Mouse (Mus musculus): ENCODE measurements around the gene Retreg2. TPM values are rescaled to one million over a fixed set of nuclear protein-coding genes. Genes with fewer than 3 reads are reported as not detected.
A peak's percentile ranks its signal among the peaks of the same experiment; 100 is the strongest.

The Retreg2 gene
- total and polyA plus RNA-seq, 2 experiments = 77.6 to 284 TPM

- Histone ChIP-seq H3K27ac (replicated peaks; ENCODE audit: insufficient read depth, low read depth, low read length) (peak within 1 kb of the TSS; percentile 93), H3K4me1 (ENCODE audit: control insufficient read depth, insufficient read depth, low read length) (peaks cover 13% of the 10 kb centered on the region), H3K79me2 (ENCODE audit: control insufficient read depth, insufficient read depth, low read length) (peaks cover 16% of the 10 kb centered on the region; the same call in 1 of the 2 replicates), H3K27me3 (ENCODE audit: control insufficient read depth, insufficient read depth, low read length) (no peaks in the 10 kb centered on the region), H3K9ac (ENCODE audit: low read depth, low read length) (peak within 1 kb of the TSS; percentile 93), H3K36me3 (ENCODE audit: control insufficient read depth, insufficient read depth, low read length) (peaks cover 30% of the 10 kb centered on the region), H3K4me3 (ENCODE audit: insufficient read depth, low read depth, low read length) (peak within 1 kb of the TSS; percentile 87)
- DNase-seq (ENCODE audit: extremely low read depth, low read depth, low spot score) = peak; percentile 97
- TF ChIP-seq CTCF (IDR thresholded peaks at IDR 0.05; ENCODE audit: low read depth, low read length) = no peak
- TF ChIP-seq POLR2A (IDR thresholded peaks at IDR 0.05; ENCODE audit: extremely low read depth, insufficient read depth, low read length) = peak; percentile 70
- WGBS = under 1% methylated on average over 56 of the region's 56 CpGs
Observed at GRCm38 (mm10) chr1:75191622-75192402, 49.2 kb downstream of the Retreg2 start, which contains the start of the genes Ankzf1 and Atg9a. Ankzf1 (plus strand) TSS chr1:75192151. Atg9a (minus strand) TSS chr1:75192196.

GRCm38 (mm10) chr1:75192452-75192851 is 49.9 kb downstream of the Retreg2 start:
- Histone ChIP-seq H3K9ac (ENCODE audit: low read depth, low read length) (peak overlapping the region; percentile 89), H3K4me3 (ENCODE audit: insufficient read depth, low read depth, low read length) (peak overlapping the region; percentile 86), H3K4me1 (ENCODE audit: control insufficient read depth, insufficient read depth, low read length) (peaks cover 13% of the 10 kb centered on the region), H3K27ac (replicated peaks; ENCODE audit: insufficient read depth, low read depth, low read length) (peak overlapping the region; percentile 93), H3K79me2 (ENCODE audit: control insufficient read depth, insufficient read depth, low read length) (peaks cover 16% of the 10 kb centered on the region; the same call in 1 of the 2 replicates), H3K36me3 (ENCODE audit: control insufficient read depth, insufficient read depth, low read length) (peaks cover 34% of the 10 kb centered on the region), H3K27me3 (ENCODE audit: control insufficient read depth, insufficient read depth, low read length) (no peaks in the 10 kb centered on the region)
- TF ChIP-seq CTCF (IDR thresholded peaks at IDR 0.05; ENCODE audit: low read depth, low read length) (no peak), POLR2A (IDR thresholded peaks at IDR 0.05; ENCODE audit: extremely low read depth, insufficient read depth, low read length) (0 out of 2 replicates have a peak, but pooled peaks have one; percentile 29)
- peak; percentile 81 for DNase-seq (ENCODE audit: extremely low read depth, low read depth, low spot score)
- under 1% methylated on average over 19 of the region's 19 CpGs for WGBS

Other genes with a start within 250 kb of the Retreg2 start
- not detected in 2 replicates for gene Cryba2, start 249.6 kb upstream of the Retreg2 start, total RNA-seq (2014; rRNA removed)
- not detected in 2 replicates for gene Cryba2, start 249.6 kb upstream of the Retreg2 start, polyA plus RNA-seq (2012; rRNA removed)
- not detected in 2 replicates for gene Cfap65, start 207.2 kb upstream of the Retreg2 start, total RNA-seq (2014; rRNA removed)
- not detected in 2 replicates for gene Cfap65, start 207.2 kb upstream of the Retreg2 start, polyA plus RNA-seq (2012; rRNA removed)
- gene Ihh, start 191.1 kb upstream of the Retreg2 start, total RNA-seq (2014; rRNA removed) = 0.55 and 0.87 TPM in 2 replicates
- gene Ihh, start 191.1 kb upstream of the Retreg2 start, polyA plus RNA-seq (2012; rRNA removed) = 1.4 and 3.5 TPM in 2 replicates
- 1.1 and 1.9 TPM in 2 replicates for gene Nhej1, start 17.6 kb upstream of the Retreg2 start, total RNA-seq (2014; rRNA removed)
- 1.6 and 2.2 TPM in 2 replicates for gene Nhej1, start 17.6 kb upstream of the Retreg2 start, polyA plus RNA-seq (2012; rRNA removed)
- 0.20 TPM in 1 of 2 replicates, not detected in the other for gene Slc23a3, start 8.9 kb upstream of the Retreg2 start, total RNA-seq (2014; rRNA removed)
- gene Slc23a3, start 8.9 kb upstream of the Retreg2 start, polyA plus RNA-seq (2012; rRNA removed) = 0.10 and 0.15 TPM in 2 replicates
- 26.4 and 37.4 TPM in 2 replicates for gene Cnppd1, start 67 bp upstream of the Retreg2 start, total RNA-seq (2014; rRNA removed)
- gene Cnppd1, start 67 bp upstream of the Retreg2 start, polyA plus RNA-seq (2012; rRNA removed) = 33.5 and 44.3 TPM in 2 replicates
- 30.5 and 32.4 TPM in 2 replicates for gene Zfand2b, start 25.9 kb downstream of the Retreg2 start, total RNA-seq (2014; rRNA removed)
- 79.7 and 81.4 TPM in 2 replicates for gene Zfand2b, start 25.9 kb downstream of the Retreg2 start, polyA plus RNA-seq (2012; rRNA removed)
- gene Abcb6, start 37.6 kb downstream of the Retreg2 start, total RNA-seq (2014; rRNA removed) = 56.1 and 66.6 TPM in 2 replicates
- gene Abcb6, start 37.6 kb downstream of the Retreg2 start, polyA plus RNA-seq (2012; rRNA removed) = 88.7 and 106 TPM in 2 replicates
- 17.7 and 19.5 TPM in 2 replicates for gene Ankzf1, start 49.4 kb downstream of the Retreg2 start, total RNA-seq (2014; rRNA removed)
- gene Ankzf1, start 49.4 kb downstream of the Retreg2 start, polyA plus RNA-seq (2012; rRNA removed) = 12.5 and 16.6 TPM in 2 replicates
- gene Atg9a, start 49.4 kb downstream of the Retreg2 start, total RNA-seq (2014; rRNA removed) = 23.5 and 35.8 TPM in 2 replicates
- gene Atg9a, start 49.4 kb downstream of the Retreg2 start, polyA plus RNA-seq (2012; rRNA removed) = 75.0 and 75.4 TPM in 2 replicates
- 3.7 and 4.8 TPM in 2 replicates for gene Glb1l, start 68.0 kb downstream of the Retreg2 start, total RNA-seq (2014; rRNA removed)
- 2.1 and 2.5 TPM in 2 replicates for gene Glb1l, start 68.0 kb downstream of the Retreg2 start, polyA plus RNA-seq (2012; rRNA removed)
- 57.3 and 63.5 TPM in 2 replicates for gene Stk16, start 68.1 kb downstream of the Retreg2 start, total RNA-seq (2014; rRNA removed)
- 190 and 221 TPM in 2 replicates for gene Stk16, start 68.1 kb downstream of the Retreg2 start, polyA plus RNA-seq (2012; rRNA removed)
- 80.9 and 117 TPM in 2 replicates for gene Tuba4a, start 77.1 kb downstream of the Retreg2 start, total RNA-seq (2014; rRNA removed)
- gene Tuba4a, start 77.1 kb downstream of the Retreg2 start, polyA plus RNA-seq (2012; rRNA removed) = 242 and 267 TPM in 2 replicates
- gene A630095N17Rik, start 89.3 kb downstream of the Retreg2 start, total RNA-seq (2014; rRNA removed) = not detected in 2 replicates
- not detected in 2 replicates for gene A630095N17Rik, start 89.3 kb downstream of the Retreg2 start, polyA plus RNA-seq (2012; rRNA removed)
- 25.4 and 30.3 TPM in 2 replicates for gene Dnajb2, start 93.6 kb downstream of the Retreg2 start, total RNA-seq (2014; rRNA removed)
- 55.9 and 60.4 TPM in 2 replicates for gene Dnajb2, start 93.6 kb downstream of the Retreg2 start, polyA plus RNA-seq (2012; rRNA removed)
- gene Ptprn, start 121.7 kb downstream of the Retreg2 start, total RNA-seq (2014; rRNA removed) = under 0.01 and 0.13 TPM in 2 replicates
- not detected in 2 replicates for gene Ptprn, start 121.7 kb downstream of the Retreg2 start, polyA plus RNA-seq (2012; rRNA removed)
- gene Resp18, start 135.6 kb downstream of the Retreg2 start, total RNA-seq (2014; rRNA removed) = 0.28 and 1.5 TPM in 2 replicates
- not detected in 2 replicates for gene Resp18, start 135.6 kb downstream of the Retreg2 start, polyA plus RNA-seq (2012; rRNA removed)
- gene Dnpep, start 175.2 kb downstream of the Retreg2 start, total RNA-seq (2014; rRNA removed) = 89.8 and 102 TPM in 2 replicates
- 106 and 111 TPM in 2 replicates for gene Dnpep, start 175.2 kb downstream of the Retreg2 start, polyA plus RNA-seq (2012; rRNA removed)
- 3.1 and 4.0 TPM in 2 replicates for gene Des, start 217.6 kb downstream of the Retreg2 start, total RNA-seq (2014; rRNA removed)
- gene Des, start 217.6 kb downstream of the Retreg2 start, polyA plus RNA-seq (2012; rRNA removed) = 2.4 and 2.5 TPM in 2 replicates
- 0.55 and 1.5 TPM in 2 replicates for gene Speg, start 232.5 kb downstream of the Retreg2 start, total RNA-seq (2014; rRNA removed)
- gene Speg, start 232.5 kb downstream of the Retreg2 start, polyA plus RNA-seq (2012; rRNA removed) = 1.7 and 3.4 TPM in 2 replicates

All from liver, adult 2 months (tissue).